Comparison of ENCODE assay signal across 10 mouse cellular contexts in genomic region chr3:89247466-89247865, GRCm38 (mm10). TPM values are rescaled to one million over a fixed set of nuclear protein-coding genes. Genes with fewer than 3 reads are reported as not detected.
DNase-seq lines count a peak whose midpoint lies in the region; ATAC-seq and TF ChIP-seq lines count a peak whose summit lies in the region.
"Had no signal": no experiment of that assay in that cellular context is flagged by ENCODE, and none has a peak within 500 bp of the region (broad histone marks: within the 10 kb centered on the region; RNA-seq: fewer than 3 reads in every experiment).

No protein-coding gene starts in this region.

- H3K4me1 ChIP-seq in heart, embryonic 10.5 days = peaks cover 69% of the 10 kb centered on the region
- H3K4me1 ChIP-seq in ES-Bruce4 (ENCODE audit: control insufficient read depth, insufficient read depth, low read length) = peaks cover 2% of the 10 kb centered on the region
- H3K4me1 ChIP-seq in hindbrain, embryonic 14.5 days (replicated peaks; ENCODE audit: control insufficient read depth, insufficient read depth, low read length) = peaks cover 29% of the 10 kb centered on the region
- peaks cover 40% of the 10 kb centered on the region for H3K4me1 ChIP-seq in midbrain, embryonic 11.5 days (ENCODE audit: control insufficient read depth, insufficient read depth, low read length)

- peak overlapping the region; percentile 84; the same call in 1 of the 2 replicates for H3K9ac ChIP-seq in ES-Bruce4 (ENCODE audit: low read depth, poor library complexity, severe bottlenecking)
- peak overlapping the region; percentile 67 for H3K9ac ChIP-seq in hindbrain, embryonic 14.5 days
- peak overlapping the region; percentile 83; the same call in 1 of the 2 replicates for H3K9ac ChIP-seq in midbrain, embryonic 11.5 days (ENCODE audit: low read length)

- WGBS in heart, embryonic 10.5 days = 81% methylated on average over 4 of the region's 4 CpGs
- WGBS in hindbrain, embryonic 14.5 days = 92% methylated on average over 4 of the region's 4 CpGs
- WGBS in midbrain, embryonic 11.5 days = 87% methylated on average over 4 of the region's 4 CpGs

- DNase-seq in heart, embryonic 10.5 days (ENCODE audit: low spot score) = no peak
- no peak for DNase-seq in heart, postnatal 25 days (ENCODE audit: low spot score)
- no peak for DNase-seq in hindbrain, embryonic 14.5 days (ENCODE audit: low spot score)
- DNase-seq in midbrain, embryonic 11.5 days (ENCODE audit: low spot score, missing footprints) = no peak
- DNase-seq in B cell, adult 2 months = no peak
- no peak for DNase-seq in thymus, adult 18-20 months
- DNase-seq: gastrocnemius, postnatal 14 days had no signal

- no peaks in the 10 kb centered on the region for H3K9me3 ChIP-seq in heart, embryonic 10.5 days
- no peaks in the 10 kb centered on the region for H3K9me3 ChIP-seq in ES-Bruce4 (replicated peaks; ENCODE audit: control insufficient read depth, insufficient read depth, low read length, poor library complexity, severe bottlenecking)
- no peaks in the 10 kb centered on the region for H3K9me3 ChIP-seq in hindbrain, embryonic 14.5 days (ENCODE audit: control insufficient read depth, low read length)
- no peaks in the 10 kb centered on the region for H3K9me3 ChIP-seq in midbrain, embryonic 11.5 days (ENCODE audit: control insufficient read depth, low read length)
- H3K9me3 ChIP-seq: G1E had no signal

- peak overlapping the region; percentile 79 for H3K4me2 ChIP-seq in hindbrain, embryonic 14.5 days (replicated peaks)
- peak overlapping the region; percentile 85 for H3K4me2 ChIP-seq in midbrain, embryonic 11.5 days

- peak overlapping the region; percentile 77 for H3K4me3 ChIP-seq in heart, embryonic 10.5 days
- peak overlapping the region; percentile 11; the same call in 1 of the 2 replicates for H3K4me3 ChIP-seq in ES-Bruce4 (ENCODE audit: low read depth, low read length)
- 0 out of 2 replicates have a peak overlapping the region, but pooled peaks have one; percentile 62 for H3K4me3 ChIP-seq in hindbrain, embryonic 14.5 days (replicated peaks; ENCODE audit: low read length)
- peak overlapping the region; percentile 80 for H3K4me3 ChIP-seq in midbrain, embryonic 11.5 days (ENCODE audit: low read depth, low read length)

- TF ChIP-seq EP300 in ES-Bruce4 (IDR thresholded peaks at IDR 0.05; ENCODE audit: insufficient read depth, low read depth, low read length) = no peak

- TF ChIP-seq CTCF in ES-Bruce4 (IDR thresholded peaks at IDR 0.05; ENCODE audit: low read depth, low read length) = no peak

- intact Hi-C loops in heart, postnatal 25 days (cut with DNase I) = no loop called here

- peaks cover 37% of the 10 kb centered on the region for H3K27me3 ChIP-seq in heart, embryonic 10.5 days (ENCODE audit: insufficient read depth, poor library complexity, severe bottlenecking)
- H3K27me3 ChIP-seq in ES-Bruce4 (ENCODE audit: control insufficient read depth, insufficient read depth, low read length, poor library complexity, severe bottlenecking) = no peaks in the 10 kb centered on the region
- no peaks in the 10 kb centered on the region for H3K27me3 ChIP-seq in hindbrain, embryonic 14.5 days (ENCODE audit: control insufficient read depth, insufficient read depth, low read length)
- peaks cover 2% of the 10 kb centered on the region; the same call in 1 of the 2 replicates for H3K27me3 ChIP-seq in midbrain, embryonic 11.5 days (ENCODE audit: control insufficient read depth, insufficient read depth, low read length)

- peaks cover 24% of the 10 kb centered on the region for H3K36me3 ChIP-seq in heart, embryonic 10.5 days
- H3K36me3 ChIP-seq in ES-Bruce4 (ENCODE audit: control insufficient read depth, insufficient read depth, low read length, poor library complexity, severe bottlenecking) = 0 out of 2 replicates have a peak, but pooled peaks cover 2% of the 10 kb centered on the region
- H3K36me3 ChIP-seq in hindbrain, embryonic 14.5 days (replicated peaks; ENCODE audit: control insufficient read depth, insufficient read depth) = peaks cover 16% of the 10 kb centered on the region; the same call in 1 of the 2 replicates
- H3K36me3 ChIP-seq in midbrain, embryonic 11.5 days (ENCODE audit: control insufficient read depth, insufficient read depth, low read length) = no peaks in the 10 kb centered on the region

- TF ChIP-seq POLR2A in ES-Bruce4 (IDR thresholded peaks at IDR 0.05; ENCODE audit: insufficient read depth, low read length) = no peak

- 0 out of 2 replicates have a peak overlapping the region, but pooled peaks have one; percentile 92 for H3K27ac ChIP-seq in heart, embryonic 10.5 days
- no peak overlapping the region for H3K27ac ChIP-seq in ES-Bruce4 (ENCODE audit: insufficient read depth, low read length)
- no peak overlapping the region for H3K27ac ChIP-seq in hindbrain, embryonic 14.5 days
- H3K27ac ChIP-seq in midbrain, embryonic 11.5 days (ENCODE audit: low read depth, low read length) = no peak overlapping the region

- no peak for ATAC-seq in hindbrain, embryonic 14.5 days (ENCODE audit: low FRiP score)
- no peak for ATAC-seq in midbrain, embryonic 11.5 days (ENCODE audit: low FRiP score)
- ATAC-seq in megakaryocyte progenitor cell, adult 5-6 weeks (replicated peaks; ENCODE audit: poor library complexity) = no peak

RNA-seq across cellular contexts. Expression of gene Trim46, which starts 1.4 kb away (rescaled TPM):
- 0.79 and 1.9 TPM in 2 replicates for polyA plus RNA-seq in heart, embryonic 10.5 days (2016; fragmentation: Nextera tagmentation; extraction: Ambion mirVana)
- under 1 TPM; 0.47 to 0.59 TPM for total RNA-seq in heart, postnatal 25 days (2021)
- polyA plus RNA-seq in ES-Bruce4 (2011; ENCODE audit: insufficient read depth, insufficient read length, low read depth, missing spikeins) = 5.7 and 7.1 TPM in 2 replicates
- polyA plus RNA-seq in hindbrain, embryonic 14.5 days (2014; fragmentation: Nextera tagmentation; extraction: Ambion mirVana) = 65.8 and 66.5 TPM in 2 replicates
- 7.1 and 8.5 TPM in 2 replicates for polyA plus RNA-seq in midbrain, embryonic 11.5 days (2014; fragmentation: Nextera tagmentation; extraction: Ambion mirVana)
- total RNA-seq in megakaryocyte progenitor cell, adult 5-6 weeks (2015) = 1.2 and 1.5 TPM in 2 replicates
- total RNA-seq in megakaryocyte progenitor cell, adult 5-6 weeks (2017) = 0.12 and 0.91 TPM in 2 replicates

RNA-seq across cellular contexts. Expression of gene Krtcap2, which starts 1.7 kb away (rescaled TPM):
- 244 and 260 TPM in 2 replicates for polyA plus RNA-seq in heart, embryonic 10.5 days (2016; fragmentation: Nextera tagmentation; extraction: Ambion mirVana)
- total RNA-seq in heart, postnatal 25 days (2021) = 10 to 100 TPM; 73.5 to 87.6 TPM
- 163 and 164 TPM in 2 replicates for polyA plus RNA-seq in ES-Bruce4 (2011; ENCODE audit: insufficient read depth, insufficient read length, low read depth, missing spikeins)
- 209 and 224 TPM in 2 replicates for polyA plus RNA-seq in hindbrain, embryonic 14.5 days (2014; fragmentation: Nextera tagmentation; extraction: Ambion mirVana)
- polyA plus RNA-seq in midbrain, embryonic 11.5 days (2014; fragmentation: Nextera tagmentation; extraction: Ambion mirVana) = 261 and 270 TPM in 2 replicates
- 284 and 290 TPM in 2 replicates for total RNA-seq in megakaryocyte progenitor cell, adult 5-6 weeks (2015)
- 294 and 304 TPM in 2 replicates for total RNA-seq in megakaryocyte progenitor cell, adult 5-6 weeks (2017)

RNA-seq across cellular contexts. Expression of gene Dpm3, which starts 11.7 kb away (rescaled TPM):
- polyA plus RNA-seq in heart, embryonic 10.5 days (2016; fragmentation: Nextera tagmentation; extraction: Ambion mirVana) = 76.7 and 86.0 TPM in 2 replicates
- 10 to 100 TPM; 51.7 to 53.9 TPM for total RNA-seq in heart, postnatal 25 days (2021)
- 36.7 and 59.9 TPM in 2 replicates for polyA plus RNA-seq in ES-Bruce4 (2011; ENCODE audit: insufficient read depth, insufficient read length, low read depth, missing spikeins)
- polyA plus RNA-seq in hindbrain, embryonic 14.5 days (2014; fragmentation: Nextera tagmentation; extraction: Ambion mirVana) = 80.7 and 94.4 TPM in 2 replicates
- polyA plus RNA-seq in midbrain, embryonic 11.5 days (2014; fragmentation: Nextera tagmentation; extraction: Ambion mirVana) = 83.0 and 87.2 TPM in 2 replicates
- total RNA-seq in megakaryocyte progenitor cell, adult 5-6 weeks (2015) = 84.4 and 101 TPM in 2 replicates
- total RNA-seq in megakaryocyte progenitor cell, adult 5-6 weeks (2017) = 80.4 and 135 TPM in 2 replicates

RNA-seq across cellular contexts. Expression of gene Muc1, which starts 18.6 kb away (rescaled TPM):
- 0.11 and 0.16 TPM in 2 replicates for polyA plus RNA-seq in heart, embryonic 10.5 days (2016; fragmentation: Nextera tagmentation; extraction: Ambion mirVana)
- under 1 TPM; 0.22 to 0.39 TPM for total RNA-seq in heart, postnatal 25 days (2021)
- 1.5 and 1.6 TPM in 2 replicates for polyA plus RNA-seq in ES-Bruce4 (2011; ENCODE audit: insufficient read depth, insufficient read length, low read depth, missing spikeins)
- 0.47 and 0.52 TPM in 2 replicates for polyA plus RNA-seq in hindbrain, embryonic 14.5 days (2014; fragmentation: Nextera tagmentation; extraction: Ambion mirVana)
- 2.7 and 4.4 TPM in 2 replicates for polyA plus RNA-seq in midbrain, embryonic 11.5 days (2014; fragmentation: Nextera tagmentation; extraction: Ambion mirVana)
- total RNA-seq in megakaryocyte progenitor cell, adult 5-6 weeks (2015) = 0.44 TPM in 1 of 2 replicates, not detected in the other
- total RNA-seq in megakaryocyte progenitor cell, adult 5-6 weeks (2017) = not detected in 2 replicates
- polyA plus RNA-seq: G1E had no signal

RNA-seq across cellular contexts. Expression of gene Mtx1, which starts 20.6 kb away (rescaled TPM):
- 179 and 204 TPM in 2 replicates for polyA plus RNA-seq in heart, embryonic 10.5 days (2016; fragmentation: Nextera tagmentation; extraction: Ambion mirVana)
- 10 to 100 TPM; 62.3 to 62.6 TPM for total RNA-seq in heart, postnatal 25 days (2021)
- 136 and 143 TPM in 2 replicates for polyA plus RNA-seq in ES-Bruce4 (2011; ENCODE audit: insufficient read depth, insufficient read length, low read depth, missing spikeins)
- polyA plus RNA-seq in hindbrain, embryonic 14.5 days (2014; fragmentation: Nextera tagmentation; extraction: Ambion mirVana) = 144 and 148 TPM in 2 replicates
- polyA plus RNA-seq in midbrain, embryonic 11.5 days (2014; fragmentation: Nextera tagmentation; extraction: Ambion mirVana) = 174 and 179 TPM in 2 replicates
- total RNA-seq in megakaryocyte progenitor cell, adult 5-6 weeks (2015) = 70.4 and 95.6 TPM in 2 replicates
- 66.1 and 95.2 TPM in 2 replicates for total RNA-seq in megakaryocyte progenitor cell, adult 5-6 weeks (2017)

Comparison
In these comparisons a context has a peak if more than half of its experiments do, and no peak if none do; other contexts are left out.
1. H3K4me3 ChIP-seq: peak in every context shown above with its lines; median percentile 80 in midbrain, embryonic 11.5 days; 77 in heart, embryonic 10.5 days; 62 in hindbrain, embryonic 14.5 days; 11 in ES-Bruce4.